Mouse (Mus musculus): ENCODE measurements around the gene Osbpl11.

DNA sequence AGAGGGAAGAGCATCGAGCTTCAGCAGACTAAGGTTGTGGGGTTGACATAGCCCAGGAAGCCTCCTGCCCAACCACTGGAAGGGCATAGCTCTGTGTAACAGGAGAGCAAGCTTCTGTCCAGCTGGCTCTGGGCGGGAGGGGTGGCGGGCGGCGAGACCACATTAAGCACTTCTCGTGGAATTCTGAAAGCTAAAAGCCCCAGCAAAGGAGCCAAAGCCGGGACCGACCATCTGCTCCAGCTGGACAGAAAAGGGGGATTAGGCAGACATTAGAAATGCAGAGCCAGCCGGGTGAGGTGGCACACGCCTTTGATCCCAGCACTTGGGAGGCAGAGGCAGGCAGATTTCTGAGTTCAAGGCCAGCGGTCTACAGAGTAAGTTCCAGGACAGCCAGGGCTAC, 26.9 kb upstream of the Osbpl11 start:
- no peak for TF ChIP-seq CTCF (IDR thresholded peaks at IDR 0.05; ENCODE audit: extremely low read depth, insufficient read depth, low read length)
- TF ChIP-seq POLR2A (IDR thresholded peaks at IDR 0.05; ENCODE audit: extremely low read depth, insufficient read depth, low read length): no peak

All from cortical plate, adult 2 months (tissue).